ENCODE assay signal across 8 mouse cellular contexts in genomic region chr5:66745390-66745995, GRCm38 (mm10). TPM values are rescaled to one million over a fixed set of nuclear protein-coding genes. Genes with fewer than 3 reads are reported as not detected.
DNase-seq lines count a peak whose midpoint lies in the region; ATAC-seq and TF ChIP-seq lines count a peak whose summit lies in the region.

Gene Limch1, plus strand, starts transcription at chr5:66745827.

- no peak for TF ChIP-seq EP300 in heart, postnatal 0 days (IDR thresholded peaks at IDR 0.05; ENCODE audit: low read depth)
- TF ChIP-seq EP300 in liver, embryonic 14.5 days (IDR thresholded peaks at IDR 0.05; ENCODE audit: low read depth), result no peak

- ATAC-seq in G1E (ENCODE audit: extremely low read depth, insufficient number of reproducible peaks, low FRiP score, poor library complexity, severe bottlenecking), result no peak
- ATAC-seq in forebrain, embryonic 14.5 days, result peak; percentile 82
- ATAC-seq in heart, postnatal 0 days (ENCODE audit: insufficient read depth, low read depth), result peak; percentile 85
- ATAC-seq in liver, embryonic 14.5 days (ENCODE audit: insufficient read depth), result no peak

- peak within 1 kb of the TSS; percentile 88 for H3K9ac ChIP-seq in forebrain, embryonic 14.5 days (ENCODE audit: low read length)
- H3K9ac ChIP-seq in heart, postnatal 0 days (replicated peaks; ENCODE audit: low read depth, low read length), result peak within 1 kb of the TSS; percentile 56
- no peak within 1 kb of the TSS for H3K9ac ChIP-seq in liver, embryonic 14.5 days (replicated peaks)

- H3K27me3 ChIP-seq in G1E (ENCODE audit: insufficient read depth, low read length), result peaks cover 3% of the 10 kb centered on the region; the same call in 1 of the 2 replicates
- no peaks in the 10 kb centered on the region for H3K27me3 ChIP-seq in forebrain, embryonic 14.5 days (replicated peaks; ENCODE audit: control insufficient read depth, insufficient read depth, low read length)
- peaks cover 29% of the 10 kb centered on the region for H3K27me3 ChIP-seq in heart, postnatal 0 days (ENCODE audit: control insufficient read depth, insufficient read depth, low read length)
- H3K27me3 ChIP-seq in liver, embryonic 14.5 days (ENCODE audit: control insufficient read depth, insufficient read depth, low read length), result peaks cover 16% of the 10 kb centered on the region

- DNase-seq in G1E (ENCODE audit: low spot score), result no peak
- peak; percentile 62 for DNase-seq in forebrain, embryonic 14.5 days (ENCODE audit: low spot score)
- peak; percentile 47 for DNase-seq in heart, postnatal 0 days (ENCODE audit: low spot score)
- DNase-seq in kidney, postnatal 36 days, result peak; percentile 83 to 94
- DNase-seq in liver, embryonic 14.5 days (ENCODE audit: low read depth in 3 of 3, low spot score in 3 of 3), result no peak
- DNase-seq in ovary, postnatal 10 days (ENCODE audit: low spot score), result peak; percentile 45
- DNase-seq in natural killer cell, adult 2 months (ENCODE audit: low spot score in 2 of 2), result no peak

- no peak within 1 kb of the TSS for H3K27ac ChIP-seq in brown adipose tissue, adult 24 weeks (replicated peaks; ENCODE audit: low read depth, low read length)
- H3K27ac ChIP-seq in forebrain, embryonic 14.5 days (ENCODE audit: low read depth, low read length), result peak within 1 kb of the TSS; percentile 83
- H3K27ac ChIP-seq in heart, postnatal 0 days (ENCODE audit: low read depth), result peak within 1 kb of the TSS; percentile 40
- no peak within 1 kb of the TSS for H3K27ac ChIP-seq in liver, embryonic 14.5 days

- WGBS in forebrain, embryonic 14.5 days, result under 1% methylated on average over 50 of the region's 50 CpGs
- WGBS in heart, postnatal 0 days, result 2% methylated on average over 41 of the region's 50 CpGs
- 4% methylated on average over 40 of the region's 50 CpGs for WGBS in liver, embryonic 14.5 days (ENCODE audit: insufficient replicate concordance)

- no peak for TF ChIP-seq CTCF in G1E (IDR thresholded peaks at IDR 0.05; ENCODE audit: low read depth, low read length)
- TF ChIP-seq CTCF in heart, postnatal 0 days (IDR thresholded peaks at IDR 0.05; ENCODE audit: low read depth), result no peak
- no peak for TF ChIP-seq CTCF in liver, embryonic 14.5 days (IDR thresholded peaks at IDR 0.05; ENCODE audit: low read depth)

- peaks cover 53% of the 10 kb centered on the region for H3K9me3 ChIP-seq in G1E (replicated peaks)
- H3K9me3 ChIP-seq in forebrain, embryonic 14.5 days (replicated peaks; ENCODE audit: control insufficient read depth, low read length), result no peaks in the 10 kb centered on the region
- H3K9me3 ChIP-seq in heart, postnatal 0 days (replicated peaks; ENCODE audit: control insufficient read depth, low read length), result no peaks in the 10 kb centered on the region
- no peaks in the 10 kb centered on the region for H3K9me3 ChIP-seq in liver, embryonic 14.5 days (ENCODE audit: control insufficient read depth, low read length)

- no peaks in the 10 kb centered on the region for H3K4me1 ChIP-seq in G1E (ENCODE audit: insufficient read depth, low read depth, low read length)
- peaks cover 6% of the 10 kb centered on the region for H3K4me1 ChIP-seq in brown adipose tissue, adult 24 weeks (ENCODE audit: control insufficient read depth, insufficient read depth, insufficient read length, low read length)
- H3K4me1 ChIP-seq in forebrain, embryonic 14.5 days (ENCODE audit: control insufficient read depth, insufficient read depth, low read length), result peaks cover 23% of the 10 kb centered on the region; the same call in 1 of the 2 replicates
- H3K4me1 ChIP-seq in heart, postnatal 0 days (ENCODE audit: control insufficient read depth, insufficient read depth), result no peaks in the 10 kb centered on the region
- no peaks in the 10 kb centered on the region for H3K4me1 ChIP-seq in liver, embryonic 14.5 days (replicated peaks; ENCODE audit: control insufficient read depth in 2 of 2, insufficient read depth in 2 of 2, low read length in 1 of 2)

- peak within 1 kb of the TSS; percentile 95 for H3K4me2 ChIP-seq in forebrain, embryonic 14.5 days (ENCODE audit: low read length)
- peak within 1 kb of the TSS; percentile 93 for H3K4me2 ChIP-seq in heart, postnatal 0 days (ENCODE audit: low read depth, low read length)
- H3K4me2 ChIP-seq in liver, embryonic 14.5 days (ENCODE audit: low read depth), result peak within 1 kb of the TSS; percentile 54

- H3K4me3 ChIP-seq in G1E (ENCODE audit: low read depth, low read length), result peak within 1 kb of the TSS; percentile 16; the same call in 1 of the 2 replicates
- H3K4me3 ChIP-seq in brown adipose tissue, adult 24 weeks (ENCODE audit: insufficient read depth, low read depth, low read length), result peak within 1 kb of the TSS; percentile 64
- H3K4me3 ChIP-seq in forebrain, embryonic 14.5 days (ENCODE audit: low read depth, low read length), result peak within 1 kb of the TSS; percentile 76
- peak within 1 kb of the TSS; percentile 61 for H3K4me3 ChIP-seq in heart, postnatal 0 days (ENCODE audit: low read depth, low read length)
- H3K4me3 ChIP-seq in liver, embryonic 14.5 days (ENCODE audit: insufficient read depth in 1 of 2, low read depth in 2 of 2, low read length in 2 of 2), result peak within 1 kb of the TSS; percentile 21 to 35

- no peaks in the 10 kb centered on the region for H3K36me3 ChIP-seq in G1E (replicated peaks)
- no peaks in the 10 kb centered on the region for H3K36me3 ChIP-seq in forebrain, embryonic 14.5 days (ENCODE audit: control insufficient read depth, insufficient read depth, low read length)
- H3K36me3 ChIP-seq in heart, postnatal 0 days (replicated peaks; ENCODE audit: control insufficient read depth, insufficient read depth, low read length), result no peaks in the 10 kb centered on the region
- no peaks in the 10 kb centered on the region for H3K36me3 ChIP-seq in liver, embryonic 14.5 days (replicated peaks; ENCODE audit: control insufficient read depth, insufficient read depth, low read depth)

RNA-seq across cellular contexts. Expression of gene Limch1, which starts in this region (rescaled TPM):
- total RNA-seq in G1E (2014; fragmentation: Nextera tagmentation), result not detected in 2 replicates
- 0.23 and 0.33 TPM in 2 replicates for total RNA-seq in G1E (2017)
- polyA plus RNA-seq in G1E (2012), result not detected in 2 replicates
- polyA plus RNA-seq in brown adipose tissue, adult 24 weeks (2012; ENCODE audit: insufficient read depth, insufficient read length, missing spikeins), result 15.4 and 18.3 TPM in 2 replicates
- polyA plus RNA-seq in forebrain, embryonic 14.5 days (2014; fragmentation: Nextera tagmentation; extraction: Ambion mirVana), result 55.6 and 77.6 TPM in 2 replicates
- 30.0 and 33.8 TPM in 2 replicates for total RNA-seq in heart, postnatal 0 days (2014; rRNA removed; ENCODE audit: low replicate concordance)
- 19.0 and 21.1 TPM in 2 replicates for polyA plus RNA-seq in heart, postnatal 0 days (2015; fragmentation: Nextera tagmentation; extraction: Ambion mirVana)
- 0.29 and 0.54 TPM in 2 replicates for polyA plus RNA-seq in liver, embryonic 14.5 days (2012; rRNA removed)
- 1.1 and 1.2 TPM in 2 replicates for polyA plus RNA-seq in liver, embryonic 14.5 days (2014; fragmentation: Nextera tagmentation; extraction: Ambion mirVana)

Comparison
In these comparisons a context has a peak if more than half of its experiments do, and no peak if none do; other contexts are left out.
1. RNA of gene Limch1 (total RNA-seq): 30.0 to 33.8 TPM in heart, postnatal 0 days; 0.23 to 0.33 TPM in G1E; every median in the first group is over 10 times any median in the second.
2. ATAC-seq: peak in forebrain, embryonic 14.5 days (single experiment) and heart, postnatal 0 days (single experiment); none in G1E (single experiment) and liver, embryonic 14.5 days (single experiment).
3. DNase-seq: peak in forebrain, embryonic 14.5 days (single experiment), heart, postnatal 0 days (single experiment), kidney, postnatal 36 days (2 of 2) and ovary, postnatal 10 days (single experiment); none in G1E (single experiment), liver, embryonic 14.5 days (0 of 3) and natural killer cell, adult 2 months (0 of 2).
4. H3K4me3 ChIP-seq: peak in every context shown above with its lines; median percentile 76 in forebrain, embryonic 14.5 days; 64 in brown adipose tissue, adult 24 weeks; 61 in heart, postnatal 0 days; 28 in liver, embryonic 14.5 days; 16 in G1E.
5. H3K27ac ChIP-seq: peak in forebrain, embryonic 14.5 days (single experiment) and heart, postnatal 0 days (single experiment); none in brown adipose tissue, adult 24 weeks (single experiment) and liver, embryonic 14.5 days (single experiment).
6. Peak in every context shown above with its lines, with median percentiles within 50 percentile points of each other: H3K4me2 ChIP-seq.